Mouse (Mus musculus): ENCODE results near the gene 1600012H06Rik. TPM values are rescaled to one million over a fixed set of nuclear protein-coding genes. Genes with fewer than 3 reads are reported as not detected.

The 1600012H06Rik gene
- polyA plus RNA-seq (2015; fragmentation: Nextera tagmentation; extraction: Ambion mirVana), result 33.8 and 34.7 TPM in 2 replicates

GRCm38 (mm10) chr17:14943009-14943728 lies at the start of gene 1600012H06Rik, which contains the start of gene Wdr27:
TSS of gene 1600012H06Rik (plus strand) at chr17:14943184.
TSS of gene Wdr27 (minus strand) at chr17:14943158.

GRCm38 (mm10) chr17:14960951-14961556 lies 18.1 kb downstream of the 1600012H06Rik start, which contains the start of gene Phf10:
TSS of gene Phf10 (minus strand) at chr17:14961273.

DNA sequence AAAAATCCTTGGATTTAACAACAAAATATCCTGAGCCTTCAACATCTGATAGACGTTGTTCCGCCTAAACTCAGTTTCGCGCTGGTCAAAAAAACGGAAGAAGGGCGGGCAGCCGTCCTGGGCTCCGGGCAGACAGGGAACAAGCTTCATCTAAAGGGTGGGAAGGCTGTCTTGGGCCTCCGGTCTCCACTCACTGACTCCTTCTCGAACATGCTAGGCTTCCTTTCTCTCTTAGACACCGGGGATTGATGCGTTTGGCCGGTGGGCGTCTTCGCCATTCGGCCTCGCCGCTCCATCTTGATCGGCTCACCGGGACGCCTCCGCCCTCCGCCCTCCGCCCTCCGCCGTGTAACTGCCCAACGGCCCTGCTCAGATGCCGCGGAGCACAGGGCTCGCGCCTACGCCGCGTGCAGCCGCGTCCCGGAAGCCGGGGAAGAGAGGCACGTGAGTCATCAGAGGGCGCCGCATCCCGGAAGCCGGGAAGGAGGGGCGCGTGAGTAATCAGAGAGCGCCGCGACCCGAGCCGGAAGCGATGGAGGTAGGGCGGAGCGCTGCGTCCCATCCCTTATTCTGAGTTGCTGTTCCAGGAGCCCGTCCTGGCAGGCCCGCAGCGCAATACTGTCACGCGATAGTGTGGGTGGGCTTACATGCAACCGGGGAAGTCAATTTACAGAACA lies 35.5 kb downstream of the 1600012H06Rik start, which contains the start of the genes 9030025P20Rik and Gm3417:
Gene 9030025P20Rik (plus strand): TSS at position 107 of the 677 bp plus-strand sequence.
Gene Gm3417 (minus strand): TSS at position 429 of the 677 bp plus-strand sequence.

Other genes starting within 250 kb of the 1600012H06Rik start
- 41.0 and 47.1 TPM in 2 replicates for gene Thbs2, start 248.9 kb upstream of the 1600012H06Rik start, polyA plus RNA-seq (2015; fragmentation: Nextera tagmentation; extraction: Ambion mirVana)
- 7.1 and 9.6 TPM in 2 replicates for gene Wdr27, start within 50 bp of the 1600012H06Rik start, polyA plus RNA-seq (2015; fragmentation: Nextera tagmentation; extraction: Ambion mirVana)
- 40.4 and 41.6 TPM in 2 replicates for gene Phf10, start 18.1 kb downstream of the 1600012H06Rik start, polyA plus RNA-seq (2015; fragmentation: Nextera tagmentation; extraction: Ambion mirVana)
- 3.8 and 4.6 TPM in 2 replicates for gene 9030025P20Rik, start 35.3 kb downstream of the 1600012H06Rik start, polyA plus RNA-seq (2015; fragmentation: Nextera tagmentation; extraction: Ambion mirVana)
- 0.50 and 1.4 TPM in 2 replicates for gene Gm3417, start 35.6 kb downstream of the 1600012H06Rik start, polyA plus RNA-seq (2015; fragmentation: Nextera tagmentation; extraction: Ambion mirVana)
- 3.9 and 4.8 TPM in 2 replicates for gene Gm3435, start 67.0 kb downstream of the 1600012H06Rik start, polyA plus RNA-seq (2015; fragmentation: Nextera tagmentation; extraction: Ambion mirVana)
- 37.7 and 40.3 TPM in 2 replicates for gene Ermard, start 98.0 kb downstream of the 1600012H06Rik start, polyA plus RNA-seq (2015; fragmentation: Nextera tagmentation; extraction: Ambion mirVana)
- gene Tcte3, start 98.3 kb downstream of the 1600012H06Rik start, polyA plus RNA-seq (2015; fragmentation: Nextera tagmentation; extraction: Ambion mirVana), result not detected in 2 replicates
- gene Gm3448, start 98.4 kb downstream of the 1600012H06Rik start, polyA plus RNA-seq (2015; fragmentation: Nextera tagmentation; extraction: Ambion mirVana), result 1.9 and 2.4 TPM in 2 replicates